Mouse (Mus musculus): Measurements from ENCODE around the gene App.

The App gene

DNA sequence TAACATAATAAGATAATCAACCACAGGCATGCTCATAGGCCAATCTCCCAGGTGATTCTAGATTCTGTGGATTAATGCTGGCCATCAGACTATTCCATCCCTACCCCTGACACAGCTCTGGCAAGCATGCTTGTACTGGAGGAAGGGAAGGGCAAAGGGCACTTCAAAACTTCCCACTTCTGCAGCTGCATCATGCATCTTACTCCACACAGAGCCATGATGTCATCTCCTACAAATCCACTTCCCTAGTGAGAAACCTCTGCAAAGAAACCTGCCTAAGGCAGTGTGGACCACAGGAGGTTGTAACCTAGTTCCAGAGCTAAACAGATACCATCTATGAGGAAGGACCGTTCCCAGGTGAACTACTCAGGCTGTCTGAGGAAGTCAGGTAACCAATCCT is 89.4 kb downstream of the App start:
- no peak for DNase-seq (ENCODE audit: inconsistent ontology term)

DNA sequence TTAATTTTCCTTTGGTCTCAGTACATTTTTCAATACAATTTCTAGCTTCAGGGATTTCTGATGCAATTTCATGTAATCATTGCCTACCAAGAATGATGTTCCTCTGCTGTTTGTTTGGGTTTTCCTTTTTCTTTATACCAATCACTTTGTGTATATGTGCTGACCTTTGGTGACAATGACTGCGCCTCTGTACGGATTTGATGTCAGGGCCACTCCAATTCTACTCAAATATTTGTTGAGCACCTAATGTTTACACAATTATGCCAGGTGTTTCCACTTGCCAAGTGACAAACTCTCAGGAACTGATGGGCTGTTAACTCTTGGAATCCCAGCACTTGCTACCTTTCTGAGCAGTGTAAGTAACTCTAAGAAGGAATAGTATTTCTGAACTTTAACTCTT is 98.2 kb downstream of the App start:
- no peak for DNase-seq (ENCODE audit: inconsistent ontology term)

- no peak for DNase-seq (ENCODE audit: inconsistent ontology term)
Measured at GRCm38 (mm10) chr16:85074889-85075288, 98.7 kb downstream of the App start.

GRCm38 (mm10) chr16:85072624-85073023 is 100.9 kb downstream of the App start:
- peak; percentile 82 for DNase-seq (ENCODE audit: inconsistent ontology term)

- no peak for DNase-seq (ENCODE audit: inconsistent ontology term)
Measured at GRCm38 (mm10) chr16:85071791-85072190, 101.8 kb downstream of the App start.

- no peak for DNase-seq (ENCODE audit: inconsistent ontology term)
Measured at GRCm38 (mm10) chr16:85071248-85071647, 102.3 kb downstream of the App start.

DNA sequence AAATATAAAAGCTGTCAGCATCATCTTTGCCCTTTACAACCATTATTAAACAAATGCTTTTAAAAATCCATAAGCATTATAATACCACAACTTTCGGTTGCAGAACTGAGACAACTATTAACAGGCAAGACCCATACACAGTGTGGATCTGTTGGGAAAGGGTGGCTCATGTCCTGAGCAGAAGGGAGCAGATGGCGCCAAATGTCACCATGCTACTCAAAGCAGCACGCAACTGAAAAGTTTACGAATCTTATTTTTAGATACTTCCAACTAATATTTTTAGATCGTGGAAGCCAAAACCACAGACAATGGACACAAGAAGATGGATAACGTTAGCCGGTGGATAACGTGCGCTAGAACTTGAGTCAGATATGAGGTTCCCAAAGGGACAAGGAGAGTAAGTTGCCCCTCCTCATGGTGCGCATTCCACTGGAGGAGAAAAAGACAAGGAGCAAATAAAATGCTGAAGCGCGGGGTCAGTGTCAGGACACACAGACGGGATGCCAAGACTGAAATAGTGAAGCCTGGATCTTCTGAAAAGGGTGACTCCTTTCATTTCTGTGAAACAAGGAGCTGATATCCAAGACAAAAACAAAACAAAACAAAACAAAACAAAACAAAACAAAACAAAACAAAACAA is 106.2 kb downstream of the App start:
- no peak for DNase-seq (ENCODE audit: inconsistent ontology term)

DNA sequence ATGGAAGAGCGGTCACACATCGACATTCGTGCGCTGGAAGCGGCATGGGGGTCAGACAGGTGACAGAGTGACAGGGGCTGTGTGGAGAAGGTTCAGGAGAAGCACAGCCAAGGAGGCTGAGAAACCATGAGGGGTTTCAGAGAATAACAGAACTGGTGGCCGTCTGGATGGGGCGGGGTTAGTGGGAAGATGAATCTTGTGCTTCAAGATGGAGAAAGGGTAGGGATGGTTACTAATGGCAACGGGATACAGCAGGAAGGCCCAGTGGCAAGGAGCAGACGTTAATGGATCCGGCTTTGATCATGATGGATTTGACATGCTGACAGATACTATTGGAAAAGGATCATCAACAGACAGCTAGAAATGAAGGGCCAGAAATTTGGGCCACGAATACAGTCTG is 107.3 kb downstream of the App start:
- DNase-seq (ENCODE audit: inconsistent ontology term): no peak

- DNase-seq (ENCODE audit: inconsistent ontology term): no peak
Measured at GRCm38 (mm10) chr16:85064800-85065199, 108.8 kb downstream of the App start.

GRCm38 (mm10) chr16:85062732-85063131 is 110.8 kb downstream of the App start:
- no peak for DNase-seq (ENCODE audit: inconsistent ontology term)

- DNase-seq (ENCODE audit: inconsistent ontology term): peak; percentile 72
Measured at GRCm38 (mm10) chr16:85061725-85062124, 111.8 kb downstream of the App start.

GRCm38 (mm10) chr16:85058138-85058537 is 115.4 kb downstream of the App start:
- no peak for DNase-seq (ENCODE audit: inconsistent ontology term)

GRCm38 (mm10) chr16:85056212-85056611 is 117.4 kb downstream of the App start:
- no peak for DNase-seq (ENCODE audit: inconsistent ontology term)

DNA sequence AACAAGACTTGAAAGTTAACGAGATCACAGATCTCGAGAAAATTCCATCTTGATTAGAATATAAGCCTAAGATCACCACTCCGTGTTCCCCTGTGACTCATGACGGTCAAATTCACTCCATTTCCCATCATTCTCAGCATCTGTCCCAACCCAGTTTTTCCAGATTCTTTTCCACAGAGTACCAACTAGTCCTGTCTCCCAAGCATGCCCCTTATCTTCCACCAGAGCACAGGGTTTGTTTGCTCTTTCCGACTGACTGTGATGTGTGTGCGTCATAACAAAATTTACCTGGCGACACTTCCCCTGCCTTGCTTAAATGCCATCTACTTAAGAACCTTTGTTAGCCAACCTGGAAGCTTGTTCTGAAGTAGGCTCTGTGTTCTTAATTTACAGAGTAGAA is 119.6 kb downstream of the App start:
- no peak for DNase-seq (ENCODE audit: inconsistent ontology term)

- no peak for DNase-seq (ENCODE audit: inconsistent ontology term)
Measured at GRCm38 (mm10) chr16:85047310-85047709, 126.3 kb downstream of the App start.

DNA sequence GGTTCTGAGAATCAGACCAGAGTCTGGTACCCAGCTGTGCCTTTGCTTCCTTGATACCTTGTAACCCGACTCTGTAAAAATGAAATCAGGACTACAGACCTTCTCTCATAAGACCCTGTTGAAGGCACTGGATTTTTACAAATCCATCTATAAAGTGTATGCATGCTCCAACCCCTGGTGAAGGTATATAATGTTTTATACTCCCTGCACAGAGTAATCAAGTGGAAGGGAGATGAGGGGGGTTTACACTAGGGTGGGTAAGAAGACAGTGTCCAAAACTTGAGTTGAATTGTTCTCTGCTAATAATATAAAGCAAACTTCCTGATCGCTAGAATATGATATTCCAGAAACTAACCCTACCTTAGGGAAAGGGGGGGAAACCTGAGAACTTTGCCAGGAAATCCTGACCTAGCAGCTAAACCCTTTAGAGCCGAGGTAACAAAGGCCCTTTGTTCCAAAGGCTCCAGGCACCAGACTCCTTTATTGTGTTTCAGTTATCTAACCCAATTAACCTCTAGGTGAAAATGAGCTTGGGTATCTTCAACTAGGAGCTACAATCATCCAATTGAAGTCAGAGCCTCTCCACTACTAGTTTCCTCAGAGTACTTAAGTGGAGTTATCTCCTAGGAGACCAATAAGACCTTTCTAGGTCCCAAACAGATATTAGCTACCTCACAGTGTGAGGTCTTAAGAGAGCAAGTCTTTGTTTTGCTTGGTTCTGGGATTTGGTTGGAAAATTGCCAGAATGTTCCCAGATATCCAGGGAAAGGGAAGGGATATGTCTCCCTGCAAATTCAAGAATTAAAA is 132.2 kb downstream of the App start:
- DNase-seq (ENCODE audit: inconsistent ontology term): no peak

DNA sequence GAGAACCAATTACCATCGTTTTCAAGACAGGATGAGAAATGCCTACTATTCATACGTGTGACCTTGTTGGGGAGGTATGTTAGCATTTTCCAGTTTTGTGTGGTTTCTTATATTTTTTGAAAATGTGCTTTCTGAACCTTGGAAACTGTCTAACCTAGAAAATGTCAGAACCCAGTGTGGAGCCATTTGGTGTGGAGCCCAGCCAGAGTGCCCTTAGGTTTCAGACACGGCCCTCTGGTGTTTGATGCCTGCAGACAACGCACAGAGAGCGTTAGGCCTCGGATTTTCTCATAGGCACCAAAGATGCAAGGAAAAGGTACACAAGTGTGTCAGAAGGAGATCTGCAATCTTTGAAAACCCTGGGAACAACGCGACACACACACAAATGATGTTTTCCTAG is 134.8 kb downstream of the App start:
- no peak for DNase-seq (ENCODE audit: inconsistent ontology term)

- DNase-seq (ENCODE audit: inconsistent ontology term): no peak
Measured at GRCm38 (mm10) chr16:85037969-85038644, 135.5 kb downstream of the App start.

- no peak for DNase-seq (ENCODE audit: inconsistent ontology term)
Measured at GRCm38 (mm10) chr16:85035815-85036214, 137.8 kb downstream of the App start.

GRCm38 (mm10) chr16:85033747-85034146 is 139.8 kb downstream of the App start:
- no peak for DNase-seq (ENCODE audit: inconsistent ontology term)

DNA sequence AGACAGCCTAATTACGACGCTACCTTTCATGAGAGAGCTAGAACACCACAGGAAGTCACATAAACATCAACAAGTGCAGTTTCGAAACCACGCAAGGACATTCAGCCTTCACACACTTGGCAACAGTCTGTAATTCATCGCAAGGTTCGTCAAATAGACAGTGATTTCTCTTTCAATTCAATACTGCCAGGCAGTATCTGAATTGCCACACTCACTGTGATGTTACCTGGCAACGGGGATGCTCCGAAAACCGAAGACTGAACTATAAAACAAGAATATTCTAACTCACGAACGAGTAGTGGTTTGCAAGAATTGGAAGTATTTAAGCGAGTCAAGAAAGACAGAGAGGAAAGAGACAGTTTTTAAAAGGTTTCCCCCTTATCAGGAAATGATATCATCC is 142.8 kb downstream of the App start:
- DNase-seq (ENCODE audit: inconsistent ontology term): no peak

- DNase-seq (ENCODE audit: inconsistent ontology term): no peak
Measured at GRCm38 (mm10) chr16:85028396-85028795, 145.2 kb downstream of the App start.

GRCm38 (mm10) chr16:85024706-85025105 is 148.9 kb downstream of the App start:
- no peak for DNase-seq (ENCODE audit: inconsistent ontology term)
